Mouse (Mus musculus) testis, adult 2 months (tissue): ENCODE measurements around the gene Zfp345.

Experiments used
- CTCF ChIP-seq: fragments of 200-500 bp; IDR thresholded peaks from 2 replicates; pipeline ENCODE4 v1.5.1; 2012; ENCODE audit warnings: low read depth, mild to moderate bottlenecking, inconsistent platforms, low read length, moderate library complexity; ENCODE audit not compliant: control insufficient read depth, insufficient read depth, insufficient replicate concordance
- POLR2A ChIP-seq: fragments of 200-500 bp; IDR thresholded peaks from 2 replicates; pipeline ENCODE4 v1.6.1; 2012; ENCODE audit warnings: low read depth, mild to moderate bottlenecking, inconsistent platforms, low read length, moderate library complexity; ENCODE audit not compliant: control insufficient read depth

- TF ChIP-seq CTCF (no peak), POLR2A (no peak)
Measured at GRCm38 (mm10) chr2:150493031-150493430, 8.1 kb upstream of the Zfp345 start.
